Mouse (Mus musculus) cerebellum, adult 2 months (tissue): ENCODE results near the gene Abca12. TPM values are rescaled to one million over a fixed set of nuclear protein-coding genes. Genes with fewer than 3 reads are reported as not detected.
A peak's percentile ranks its signal among the peaks of the same experiment; 100 is the strongest.

Experiments
- DNase-seq, 2 experiments: peaks; one replicate each; pipeline ENCODE4 v3.0.0; 2021
- H3K27ac ChIP-seq: fragments of 200-500 bp; 2 replicates; pipeline ENCODE4 v1.5.1; 2012; ENCODE audit warnings: low read length, control low read depth, inconsistent platforms; ENCODE audit not compliant: insufficient read depth
- H3K27me3 ChIP-seq: fragments of 200-500 bp; 2 replicates; pipeline ENCODE4 v1.6.1; 2012; ENCODE audit warnings: inconsistent platforms, mild to moderate bottlenecking, low read length, moderate library complexity; ENCODE audit not compliant: control insufficient read depth, insufficient read depth
- H3K4me1 ChIP-seq: fragments of 200-500 bp; 2 replicates; pipeline ENCODE4 v1.6.1; 2011; ENCODE audit warnings: low read length; ENCODE audit not compliant: control insufficient read depth, insufficient read depth
- H3K4me3 ChIP-seq: fragments of 200-500 bp; replicated peaks from 2 replicates; pipeline ENCODE3; 2011; ENCODE audit warnings: mild to moderate bottlenecking, low read depth, low read length, control low read depth; ENCODE audit not compliant: insufficient read depth
- CTCF ChIP-seq: fragments of 200-500 bp; IDR thresholded peaks from 2 replicates; pipeline ENCODE4 v1.5.1; 2011; ENCODE audit warnings: low read depth, mild to moderate bottlenecking, control low read depth, low read length, moderate library complexity, borderline replicate concordance; ENCODE audit not compliant: insufficient read depth
- POLR2A ChIP-seq: fragments of 200-500 bp; IDR thresholded peaks from 2 replicates; pipeline ENCODE4 v1.6.1; 2011; ENCODE audit warnings: low read length, control low read depth, borderline replicate concordance; ENCODE audit not compliant: insufficient read depth
- WGBS: fragments of 180-500 bp; shearing (Covaris S2); methylation state at CpG from one replicate; pipeline ENCODE4 v1.1.7; 2018; 5-methylcytosine and 5-hydroxymethylcytosine counted together
- polyA plus RNA-seq: library from polyadenylated mRNA; depleted of rRNA; stranded (reverse); fragments of >200 nt; gene quantifications from 2 replicates; pipeline ENCODE4 v1.2.3, GENCODE M21; 2012; rRNA removed

Gene Abca12
- polyA plus RNA-seq: 0.02 and 0.06 TPM in 2 replicates

GRCm38 (mm10) chr1:71414810-71415209, at the start of gene Abca12:
Abca12 (minus strand) TSS chr1:71414910.
- Histone ChIP-seq H3K4me1 (no peaks in the 10 kb centered on the region), H3K27ac (no peak within 1 kb of the TSS), H3K4me3 (no peak within 1 kb of the TSS), H3K27me3 (no peaks in the 10 kb centered on the region)
- WGBS: 90% methylated on average over 7 of the region's 7 CpGs
- no peak for DNase-seq
- TF ChIP-seq CTCF (no peak), POLR2A (no peak)

- Histone ChIP-seq H3K27me3 (no peaks in the 10 kb centered on the region), H3K27ac (no peak overlapping the region), H3K4me1 (no peaks in the 10 kb centered on the region), H3K4me3 (no peak overlapping the region)
- peak; percentile 7 to 14 for DNase-seq
- TF ChIP-seq CTCF: no peak
- TF ChIP-seq POLR2A: no peak
- 58% methylated on average over 3 of the region's 3 CpGs for WGBS
Measured at GRCm38 (mm10) chr1:71457961-71458360, 43.3 kb upstream of the Abca12 start.

- H3K27ac ChIP-seq: no peak overlapping the region
- 11% methylated on average over 4 of the region's 4 CpGs for WGBS
- TF ChIP-seq POLR2A: no peak
- TF ChIP-seq CTCF: no peak
- no peak overlapping the region for H3K4me3 ChIP-seq
- DNase-seq: no peak
- no peaks in the 10 kb centered on the region for H3K27me3 ChIP-seq
- no peaks in the 10 kb centered on the region for H3K4me1 ChIP-seq
Measured at GRCm38 (mm10) chr1:71447424-71447823, 32.7 kb upstream of the Abca12 start.

- H3K27me3 ChIP-seq: no peaks in the 10 kb centered on the region
- no peak for DNase-seq
- TF ChIP-seq CTCF: no peak
- no peaks in the 10 kb centered on the region for H3K4me1 ChIP-seq
- no peak overlapping the region for H3K27ac ChIP-seq
- 21% methylated on average over 13 of the region's 13 CpGs for WGBS
- no peak overlapping the region for H3K4me3 ChIP-seq
Measured at GRCm38 (mm10) chr1:71421741-71422333, 7.1 kb upstream of the Abca12 start.

GRCm38 (mm10) chr1:71418467-71418866, 3.8 kb upstream of the Abca12 start:
- WGBS: 54% methylated on average over 5 of the region's 5 CpGs
- TF ChIP-seq POLR2A (no peak), CTCF (no peak)
- no peak for DNase-seq
- Histone ChIP-seq H3K27me3 (no peaks in the 10 kb centered on the region), H3K27ac (no peak overlapping the region), H3K4me1 (no peaks in the 10 kb centered on the region), H3K4me3 (no peak overlapping the region)

GRCm38 (mm10) chr1:71417951-71418350, 3.2 kb upstream of the Abca12 start:
- no peaks in the 10 kb centered on the region for H3K4me1 ChIP-seq
- no peak overlapping the region for H3K4me3 ChIP-seq
- WGBS: 53% methylated on average over 5 of the region's 5 CpGs

GRCm38 (mm10) chr1:71414084-71414483, 626 bp downstream of the Abca12 start:
- Histone ChIP-seq H3K27ac (no peak overlapping the region), H3K27me3 (no peaks in the 10 kb centered on the region), H3K4me3 (no peak overlapping the region), H3K4me1 (no peaks in the 10 kb centered on the region)
- 86% methylated on average over 5 of the region's 6 CpGs for WGBS
- no peak for DNase-seq
- TF ChIP-seq CTCF (no peak), POLR2A (no peak)

More at GRCm38 (mm10) chr1:71417951-71418350, 3.2 kb upstream of the Abca12 start:
- H3K27ac ChIP-seq: no peak overlapping the region
- DNase-seq: no peak
- TF ChIP-seq POLR2A (no peak), CTCF (no peak)
- no peaks in the 10 kb centered on the region for H3K27me3 ChIP-seq

GRCm38 (mm10) chr1:71413114-71413513, 1.6 kb downstream of the Abca12 start:
- H3K27me3 ChIP-seq: no peaks in the 10 kb centered on the region
- H3K4me3 ChIP-seq: no peak overlapping the region
- 91% methylated on average over 11 of the region's 11 CpGs for WGBS
- no peak overlapping the region for H3K27ac ChIP-seq
- TF ChIP-seq POLR2A: no peak
- TF ChIP-seq CTCF: no peak
- H3K4me1 ChIP-seq: no peaks in the 10 kb centered on the region
- DNase-seq: no peak
